Mouse (Mus musculus): ENCODE data around the gene Prr3.
"Not testable (repeated sequence)": the region's sequence is repeated elsewhere in the genome, so short reads cannot be mapped to it uniquely, and the experiment has no call there.

The Prr3 gene

DNA sequence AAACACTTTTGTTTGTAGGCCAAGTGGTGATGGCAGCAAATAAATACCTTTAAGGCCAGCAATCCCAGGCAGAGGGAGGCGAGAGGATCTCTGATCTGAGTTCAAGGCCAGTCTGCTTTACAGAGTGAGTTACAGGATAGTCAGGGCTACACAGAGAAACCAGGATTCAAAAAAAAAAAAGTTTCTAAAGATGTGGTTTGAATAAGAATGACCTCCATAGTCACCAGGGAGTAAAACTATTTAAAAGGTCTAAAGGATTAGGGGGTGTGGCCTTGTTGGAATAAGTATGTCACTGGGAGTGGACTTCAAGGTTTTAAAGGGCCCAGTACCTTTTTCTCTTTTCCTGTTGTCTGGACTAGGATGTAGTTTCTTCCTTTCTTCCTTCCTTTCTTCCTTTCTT is 40.1 kb downstream of the Prr3 start:
- intact Hi-C loops (cut with DNase I) = loop anchor here (2.0 kb wide), 1 partner anchor 53 kb away; no protein-coding TSS in a partner anchor

GRCm38 (mm10) chr17:35939108-35939507 is 40.9 kb downstream of the Prr3 start:
- intact Hi-C loops (cut with DNase I) = loop anchor here (2.0 kb wide), 1 partner anchor 54 kb away; no protein-coding TSS in a partner anchor

GRCm38 (mm10) chr17:35937700-35938348 is 42.2 kb downstream of the Prr3 start:
- intact Hi-C loops (cut with DNase I) = loop anchor here (2.0 kb wide), 1 partner anchor 55 kb away; no protein-coding TSS in a partner anchor

GRCm38 (mm10) chr17:35935763-35936162 is 44.3 kb downstream of the Prr3 start:
- intact Hi-C loops (cut with DNase I) = not testable (repeated sequence)

DNA sequence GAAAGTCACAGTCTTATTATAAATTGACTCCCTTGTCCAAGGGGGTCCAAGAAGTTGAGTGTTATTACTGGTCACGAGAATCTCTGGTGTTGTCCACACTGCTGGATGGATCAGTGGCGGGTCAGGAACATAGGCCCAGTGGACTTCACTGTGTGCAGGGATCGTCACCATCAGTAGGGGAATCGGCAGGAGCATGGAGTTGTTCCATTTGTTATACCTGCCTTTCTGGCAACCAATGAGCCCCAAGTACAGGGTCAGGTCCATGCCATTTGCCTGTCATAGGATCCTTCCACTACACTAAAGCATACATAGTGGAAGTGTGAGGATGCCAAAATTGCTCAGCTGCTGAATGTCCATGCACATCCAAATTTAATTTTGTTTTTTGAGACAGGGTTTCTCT is 47.4 kb downstream of the Prr3 start:
- intact Hi-C loops (cut with DNase I) = no loop called here

- intact Hi-C loops (cut with DNase I) = no loop called here
Measured at GRCm38 (mm10) chr17:35930627-35931026, 49.4 kb downstream of the Prr3 start.

GRCm38 (mm10) chr17:35929534-35929933 is 50.5 kb downstream of the Prr3 start:
- intact Hi-C loops (cut with DNase I) = no loop called here

DNA sequence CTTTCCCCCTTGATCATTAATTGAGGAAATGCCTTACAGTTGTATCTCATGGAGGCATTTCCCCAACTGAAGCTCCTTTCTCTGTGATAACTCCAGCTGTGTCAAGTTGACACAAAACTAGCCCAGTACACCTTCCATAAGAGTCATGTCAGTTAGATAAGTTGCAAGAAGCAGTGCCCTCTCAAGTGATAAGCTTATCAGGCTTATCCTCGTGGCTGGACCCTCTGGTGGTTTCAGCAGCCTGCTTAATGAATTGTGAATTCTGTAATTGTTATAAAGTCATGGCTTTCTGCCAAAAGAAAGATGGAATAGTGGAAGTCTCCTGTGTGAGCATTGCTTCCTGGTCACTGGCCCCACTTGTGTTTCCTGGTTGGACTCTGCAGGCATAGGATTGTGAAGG is 52.6 kb downstream of the Prr3 start:
- intact Hi-C loops (cut with DNase I) = no loop called here

DNA sequence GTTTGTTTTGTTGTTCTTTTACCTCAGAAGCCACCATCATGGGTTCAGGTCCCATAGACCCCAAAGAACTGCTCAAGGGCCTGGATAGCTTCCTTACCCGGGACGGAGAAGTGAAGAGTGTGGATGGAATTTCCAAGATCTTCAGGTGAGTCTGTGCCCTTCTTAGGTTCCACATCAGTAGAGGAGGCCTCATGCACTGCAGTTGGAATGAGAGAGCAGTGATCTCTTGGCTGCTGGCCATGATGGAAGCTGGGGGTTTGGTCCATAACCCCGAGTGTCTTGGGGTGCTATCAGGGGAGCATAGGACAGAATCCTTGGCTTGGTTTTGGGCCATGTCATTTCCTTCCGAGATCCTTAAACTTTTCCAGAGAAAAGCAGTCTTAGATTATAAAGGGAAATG is 56.8 kb downstream of the Prr3 start:
- intact Hi-C loops (cut with DNase I) = loop anchor here (5.0 kb wide), 1 partner anchor 54 kb away; the partner anchor contains the start of gene Gnl1

DNA sequence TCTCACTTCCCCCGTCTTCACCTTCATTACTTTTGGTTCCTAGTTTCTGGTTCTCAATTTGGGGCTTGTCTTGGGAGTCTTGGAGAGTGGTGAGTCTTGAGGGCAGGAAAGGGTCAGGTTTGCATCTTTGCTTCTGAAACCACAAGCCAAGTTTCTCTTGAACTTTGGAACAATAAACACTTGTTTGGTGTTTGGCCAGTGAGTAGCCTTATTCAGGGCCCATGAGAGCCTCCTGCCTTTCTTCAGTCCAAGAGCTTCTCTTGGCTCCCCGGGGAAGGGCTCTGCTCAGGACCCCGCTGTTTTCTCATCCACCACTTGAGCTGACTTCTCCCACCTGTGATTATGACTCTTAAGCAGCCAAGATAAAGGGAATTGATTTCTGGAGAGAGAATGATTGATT is 57.5 kb downstream of the Prr3 start:
- intact Hi-C loops (cut with DNase I) = loop anchor here (5.0 kb wide), 1 partner anchor 55 kb away; the partner anchor contains the start of gene Gnl1

Small RNA genes lying within 50 kb of the gene (microRNA-seq; reads per million reads assigned to microRNA genes)
- gene Mir877 = 58.1 to 107 reads per million in 2 experiments
